Mouse (Mus musculus) intestine, embryonic 14.5 days (tissue): ENCODE data around the gene Gm42906. TPM values are rescaled to one million over a fixed set of nuclear protein-coding genes. Genes with fewer than 3 reads are reported as not detected.
A peak's percentile ranks its signal among the peaks of the same experiment; 100 is the strongest.

Source experiments
- ATAC-seq: fragments of 200-750 bp; cut with Nextera tagmentation; replicated peaks from 2 replicates; pipeline ENCODE4 v1.8.0; 2017; ENCODE audit warnings: low read depth, moderate number of reproducible peaks, moderate TSS enrichment, moderate library complexity; ENCODE audit not compliant: low FRiP score, low TSS enrichment
- DNase-seq: peaks from one replicate; pipeline ENCODE4 v3.0.0-alpha.2; 2018; ENCODE audit warnings: low spot score
- H3K27ac ChIP-seq: fragments of 300-500 bp; sonication (generic); 2 replicates; pipeline ENCODE4 v1.5.1; 2014; ENCODE audit warnings: low read depth, mild to moderate bottlenecking, control low read depth
- H3K27me3 ChIP-seq: fragments of 300-500 bp; sonication (generic); replicated peaks from 2 replicates; pipeline ENCODE4 v1.6.1; 2014; ENCODE audit warnings: low read length, control low read depth; ENCODE audit not compliant: control insufficient read depth, insufficient read depth
- H3K36me3 ChIP-seq: fragments of 300-500 bp; sonication (generic); 2 replicates; pipeline ENCODE4 v1.6.1; 2014; ENCODE audit warnings: low read length, control low read depth; ENCODE audit not compliant: control insufficient read depth, insufficient read depth
- H3K4me1 ChIP-seq: fragments of 300-500 bp; sonication (generic); replicated peaks from 2 replicates; pipeline ENCODE4 v1.6.1; 2014; ENCODE audit warnings: low read length, control low read depth, mixed read lengths; ENCODE audit not compliant: control insufficient read depth, insufficient read depth
- H3K4me2 ChIP-seq: fragments of 300-500 bp; sonication (generic); 2 replicates; pipeline ENCODE4 v1.6.1; 2014; ENCODE audit warnings: low read length
- H3K4me3 ChIP-seq: fragments of 300-500 bp; sonication (generic); 2 replicates; pipeline ENCODE4 v1.5.1; 2014; ENCODE audit warnings: low read depth, low read length, control low read depth, mixed read lengths
- H3K9ac ChIP-seq: fragments of 300-500 bp; sonication (generic); 2 replicates; pipeline ENCODE4 v1.6.1; 2014; ENCODE audit warnings: mild to moderate bottlenecking, low read length
- H3K9me3 ChIP-seq: fragments of 300-500 bp; sonication (generic); 2 replicates; pipeline ENCODE4 v1.6.1; 2016; ENCODE audit warnings: low read length, control low read depth; ENCODE audit not compliant: control insufficient read depth
- WGBS: fragments of 180-500 bp; shearing (Covaris S2); extraction: QIAGEN DNeasy Blood & Tissue Kit; methylation state at CpG from one replicate; pipeline ENCODE4 v1.1.7; 2014; 5-methylcytosine and 5-hydroxymethylcytosine counted together
- polyA plus RNA-seq: library from polyadenylated mRNA; unstranded; fragments of >200 nt; fragmentation: Nextera tagmentation; extraction: Ambion mirVana; gene quantifications from 2 replicates; pipeline ENCODE4 v1.2.1, GENCODE M21; 2014

The Gm42906 gene
- polyA plus RNA-seq, 1 experiment from 2014 or later = not detected

DNA sequence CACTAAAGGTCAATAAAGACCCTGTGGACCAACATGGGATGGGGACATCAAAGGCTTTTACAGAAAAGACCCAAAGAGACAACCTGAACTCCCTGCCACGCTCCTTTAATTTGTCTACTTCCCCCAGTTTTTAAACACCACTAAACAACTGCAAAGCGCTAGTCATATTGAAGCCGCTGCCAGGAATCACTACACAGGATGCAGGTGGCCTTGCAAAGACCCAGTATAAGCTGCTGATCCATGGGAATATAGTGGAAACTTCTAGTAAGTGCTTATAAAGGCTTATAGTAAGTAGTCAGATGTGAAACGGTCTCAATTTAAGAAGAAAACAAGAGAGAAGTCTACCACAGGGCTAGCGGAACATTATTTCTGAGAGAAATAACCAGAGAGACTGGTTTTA lies 237.2 kb downstream of the Gm42906 start:
- WGBS = 70% methylated on average over 5 of the region's 5 CpGs
- Histone ChIP-seq H3K27me3 (no peaks in the 10 kb centered on the region), H3K9ac (no peak overlapping the region), H3K4me2 (peak overlapping the region; percentile 91), H3K9me3 (no peaks in the 10 kb centered on the region), H3K27ac (no peak overlapping the region), H3K36me3 (no peaks in the 10 kb centered on the region), H3K4me3 (no peak overlapping the region; the same call in 1 of the 2 replicates), H3K4me1 (peaks cover 4% of the 10 kb centered on the region; the same call in 1 of the 2 replicates)
- DNase-seq (peak; percentile 50), ATAC-seq (no peak)

DNA sequence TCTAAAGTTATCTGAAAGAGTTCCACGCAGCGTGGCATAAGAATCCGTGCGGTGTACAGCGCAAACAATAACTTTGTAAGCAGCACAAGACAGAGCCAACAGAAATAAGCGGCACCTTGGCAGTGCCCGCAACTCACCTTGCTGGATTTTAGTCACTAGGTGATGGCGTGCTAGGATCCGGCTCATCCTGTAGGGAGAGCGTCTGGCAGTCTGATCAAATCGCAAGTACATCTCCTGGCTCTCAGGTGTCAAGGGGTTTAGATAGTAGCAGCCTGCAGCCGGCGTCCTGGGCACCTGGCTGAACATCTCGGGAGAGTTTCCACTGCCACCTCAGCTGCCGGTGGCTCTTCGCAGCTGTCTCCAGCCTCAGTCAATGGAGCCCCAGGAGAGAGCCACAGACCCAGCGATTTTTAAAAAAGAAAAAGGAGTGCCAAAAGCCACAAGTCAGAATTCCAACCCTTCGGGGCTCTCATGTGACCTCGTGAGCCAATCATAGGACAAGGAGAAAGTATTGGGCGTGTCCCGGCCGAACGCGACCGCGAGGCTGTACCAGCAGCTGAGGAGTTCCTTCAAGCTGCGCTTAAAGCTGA lies 238.1 kb downstream of the Gm42906 start:
- no peaks in the 10 kb centered on the region for H3K27me3 ChIP-seq
- H3K27ac ChIP-seq = peak overlapping the region; percentile 47; the same call in 1 of the 2 replicates
- H3K4me2 ChIP-seq = peak overlapping the region; percentile 91
- peaks cover 4% of the 10 kb centered on the region; the same call in 1 of the 2 replicates for H3K4me1 ChIP-seq
- DNase-seq (peak; percentile 85), ATAC-seq (peak; percentile 94)
- H3K9ac ChIP-seq = peak overlapping the region; percentile 59
- 2% methylated on average over 27 of the region's 27 CpGs for whole genome bisulfite sequencing
- H3K36me3 ChIP-seq = no peaks in the 10 kb centered on the region
- H3K4me3 ChIP-seq = peak overlapping the region; percentile 75
- H3K9me3 ChIP-seq = no peaks in the 10 kb centered on the region

DNA sequence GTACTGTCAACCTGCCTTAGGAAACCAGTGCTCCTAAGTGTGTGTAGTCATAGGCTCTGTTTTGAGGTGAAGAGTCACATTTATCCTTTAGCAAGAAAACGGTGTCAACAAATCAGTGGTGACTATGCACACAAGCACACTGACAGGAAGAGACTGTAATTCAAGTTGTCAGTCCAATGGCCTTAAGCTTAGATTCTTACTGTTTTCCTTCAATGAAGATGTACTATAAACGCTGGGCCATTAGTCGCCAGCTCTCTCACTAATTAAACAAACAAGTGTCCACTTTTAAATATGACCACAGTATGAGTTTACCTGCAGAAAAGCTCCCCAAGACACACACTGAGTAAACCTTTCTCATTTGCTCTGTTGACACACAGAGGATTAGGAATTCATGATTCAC lies 238.6 kb downstream of the Gm42906 start:
- Histone ChIP-seq H3K27me3 (no peaks in the 10 kb centered on the region), H3K4me3 (peak overlapping the region; percentile 75), H3K9me3 (no peaks in the 10 kb centered on the region), H3K4me2 (peak overlapping the region; percentile 91), H3K27ac (no peak overlapping the region; the same call in 1 of the 2 replicates), H3K9ac (peak overlapping the region; percentile 59), H3K4me1 (peaks cover 4% of the 10 kb centered on the region; the same call in 1 of the 2 replicates), H3K36me3 (no peaks in the 10 kb centered on the region)
- WGBS = 11% methylated on average over 3 of the region's 3 CpGs
- ATAC-seq (no peak), DNase-seq (peak; percentile 51)

DNA sequence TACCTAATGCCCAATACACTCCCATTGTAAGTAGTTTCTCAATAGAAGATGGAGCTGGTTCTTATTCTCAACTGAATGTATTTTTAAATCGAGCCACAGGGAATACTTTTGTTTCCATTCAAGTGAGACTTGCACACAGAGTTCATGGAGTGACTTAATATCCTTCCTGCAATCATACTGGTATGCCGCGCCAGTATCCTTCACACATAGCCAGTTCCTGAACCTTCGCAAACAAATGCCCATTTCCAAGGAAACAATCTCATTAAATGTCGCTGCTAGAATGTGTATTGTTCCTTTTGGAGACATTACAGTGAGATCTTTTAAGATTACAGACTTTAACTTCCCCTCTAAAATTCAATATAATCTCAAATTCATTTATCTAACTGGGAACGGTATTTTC lies 239.3 kb downstream of the Gm42906 start:
- DNase-seq (peak; percentile 35), ATAC-seq (no peak)
- no peak overlapping the region for H3K27ac ChIP-seq
- no peak overlapping the region for H3K9ac ChIP-seq
- no peaks in the 10 kb centered on the region for H3K36me3 ChIP-seq
- H3K4me2 ChIP-seq = peak overlapping the region; percentile 91
- no peaks in the 10 kb centered on the region for H3K9me3 ChIP-seq
- peak overlapping the region; percentile 75 for H3K4me3 ChIP-seq
- H3K4me1 ChIP-seq = no peaks in the 10 kb centered on the region; the same call in 1 of the 2 replicates
- 83% methylated on average over 6 of the region's 6 CpGs for WGBS
- no peaks in the 10 kb centered on the region for H3K27me3 ChIP-seq

DNA sequence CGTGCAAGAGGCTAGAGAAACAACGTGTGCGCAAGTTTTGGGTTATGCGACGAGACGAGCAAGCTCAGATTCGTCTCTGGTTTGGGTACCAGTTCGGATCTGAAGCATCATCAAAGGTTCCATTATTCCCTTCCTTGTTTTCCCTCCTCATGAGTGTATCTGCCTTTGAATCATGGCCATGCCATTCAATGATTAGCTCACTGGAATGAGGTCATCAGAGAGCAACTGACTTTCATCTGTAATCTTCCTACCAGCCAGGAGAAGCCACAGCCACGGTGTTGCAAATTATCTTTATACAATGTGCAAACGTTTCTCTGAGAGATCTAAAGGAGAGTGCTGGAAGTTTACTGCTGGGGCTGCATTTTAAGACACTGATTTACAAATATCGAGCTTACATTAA lies 240.6 kb downstream of the Gm42906 start:
- ATAC-seq (no peak), DNase-seq (peak; percentile 47)
- no peaks in the 10 kb centered on the region; the same call in 1 of the 2 replicates for H3K4me1 ChIP-seq
- no peaks in the 10 kb centered on the region for H3K9me3 ChIP-seq
- H3K4me3 ChIP-seq = no peak overlapping the region
- no peak overlapping the region for H3K4me2 ChIP-seq
- no peak overlapping the region for H3K9ac ChIP-seq
- no peak overlapping the region for H3K27ac ChIP-seq
- 74% methylated on average over 11 of the region's 11 CpGs for WGBS
- no peaks in the 10 kb centered on the region for H3K36me3 ChIP-seq
- no peaks in the 10 kb centered on the region for H3K27me3 ChIP-seq

DNA sequence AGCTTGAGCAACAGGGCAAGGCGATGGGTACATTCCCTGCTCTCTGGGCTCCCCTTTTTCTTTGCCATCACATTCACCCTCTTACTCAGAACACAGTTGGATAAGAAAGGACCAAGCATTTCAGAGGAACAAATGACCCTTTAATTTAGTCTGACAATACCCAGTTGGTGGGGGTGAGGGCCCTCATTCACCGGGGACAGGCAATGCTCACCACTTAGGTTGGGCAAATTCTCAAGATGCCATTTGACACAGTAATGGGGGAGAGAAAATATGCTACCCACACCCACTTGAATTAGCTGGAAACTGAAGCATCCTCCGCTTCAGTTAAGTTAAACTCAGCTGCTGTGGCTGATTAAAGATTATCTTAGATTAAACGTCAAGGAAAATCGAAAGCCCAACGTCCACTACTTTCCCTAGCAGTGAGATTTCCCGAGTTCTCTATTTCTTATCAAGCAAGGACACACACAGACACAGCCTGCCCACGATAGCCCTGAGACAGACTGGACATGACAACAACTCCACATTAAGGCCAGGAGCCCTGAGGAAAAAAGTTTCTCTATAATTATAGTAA lies 242.6 kb downstream of the Gm42906 start:
- H3K27ac ChIP-seq = no peak overlapping the region
- no peaks in the 10 kb centered on the region for H3K36me3 ChIP-seq
- H3K27me3 ChIP-seq = no peaks in the 10 kb centered on the region
- 70% methylated on average over 8 of the region's 8 CpGs for WGBS
- no peaks in the 10 kb centered on the region; the same call in 1 of the 2 replicates for H3K4me1 ChIP-seq
- no peak overlapping the region for H3K4me3 ChIP-seq
- no peak overlapping the region for H3K4me2 ChIP-seq
- H3K9me3 ChIP-seq = no peaks in the 10 kb centered on the region
- ATAC-seq (no peak), DNase-seq (peak; percentile 36)
- H3K9ac ChIP-seq = no peak overlapping the region

DNA sequence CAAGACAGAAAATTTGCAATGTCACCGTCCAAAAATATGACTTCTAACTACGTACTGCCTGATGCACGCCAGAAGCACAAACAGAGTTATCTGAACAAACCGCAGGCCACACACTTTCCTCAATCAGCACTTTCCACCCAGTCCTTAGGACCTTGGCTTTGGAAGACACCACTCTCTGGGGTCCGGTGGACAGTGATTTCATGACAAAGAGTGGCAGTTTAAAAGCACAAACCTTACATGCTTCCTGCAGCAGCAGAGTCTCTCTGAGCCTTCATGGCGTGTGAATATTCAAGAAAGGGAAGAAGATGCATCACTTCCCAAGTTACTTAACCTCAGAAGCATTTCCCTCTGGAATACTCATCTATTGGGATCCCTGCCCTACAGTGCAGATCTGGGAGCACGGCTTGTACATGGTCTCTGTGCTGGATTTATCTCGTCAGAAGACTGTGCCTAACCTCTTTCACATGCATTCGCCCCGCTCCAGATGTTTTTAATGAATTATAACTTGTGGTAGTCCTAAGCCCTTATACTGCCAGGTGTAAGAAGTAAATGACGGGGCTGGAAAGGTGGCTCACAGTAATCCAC lies 244.2 kb downstream of the Gm42906 start:
- H3K4me2 ChIP-seq = no peak overlapping the region
- WGBS = 76% methylated on average over 11 of the region's 11 CpGs

DNA sequence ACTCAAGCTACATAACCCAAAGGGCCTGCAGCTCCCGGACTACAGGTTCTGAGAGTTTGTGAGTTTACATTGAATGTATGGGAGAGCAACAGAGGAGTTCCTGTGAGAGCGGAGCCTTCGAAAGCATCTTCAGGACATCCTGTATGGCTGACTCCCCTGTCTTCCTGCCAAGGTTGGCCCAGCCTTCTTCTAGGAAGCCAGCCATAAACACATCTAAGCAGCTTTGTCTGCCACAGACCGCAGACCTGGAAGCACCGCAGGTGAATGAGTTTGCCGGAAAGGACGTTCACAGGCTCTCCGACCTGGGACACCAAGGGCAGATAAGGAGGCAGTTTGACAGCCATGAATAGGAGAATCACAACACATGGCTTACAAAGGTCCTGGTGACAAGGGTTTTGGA lies 246.7 kb downstream of the Gm42906 start:
- Histone ChIP-seq H3K27me3 (no peaks in the 10 kb centered on the region), H3K9me3 (no peaks in the 10 kb centered on the region), H3K4me2 (no peak overlapping the region), H3K9ac (no peak overlapping the region), H3K4me1 (no peaks in the 10 kb centered on the region), H3K4me3 (no peak overlapping the region), H3K27ac (no peak overlapping the region), H3K36me3 (no peaks in the 10 kb centered on the region)
- 92% methylated on average over 8 of the region's 8 CpGs for WGBS
- DNase-seq = peak; percentile 28
- ATAC-seq = no peak

More for the DNA sequence above, 244.2 kb downstream of the Gm42906 start:
- H3K27me3 ChIP-seq = no peaks in the 10 kb centered on the region
- H3K36me3 ChIP-seq = no peaks in the 10 kb centered on the region
- no peak overlapping the region for H3K9ac ChIP-seq
- no peak overlapping the region for H3K4me3 ChIP-seq
- ATAC-seq (no peak), DNase-seq (peak; percentile 42)
- no peaks in the 10 kb centered on the region for H3K4me1 ChIP-seq
- H3K9me3 ChIP-seq = no peaks in the 10 kb centered on the region
- H3K27ac ChIP-seq = no peak overlapping the region
